Mouse (Mus musculus) midbrain, embryonic 10.5 days (tissue): Measurements from ENCODE around the gene Alpl. TPM values are rescaled to one million over a fixed set of nuclear protein-coding genes. Genes with fewer than 3 reads are reported as not detected.
A peak's percentile ranks its signal among the peaks of the same experiment; 100 is the strongest.

Source experiments
- DNase-seq: peaks from one replicate; pipeline ENCODE4 v3.0.0-alpha.2; 2017; ENCODE audit warnings: low spot score
- H3K27ac ChIP-seq: fragments of 300-500 bp; sonication (generic); replicated peaks from 2 replicates; pipeline ENCODE4 v1.5.1; 2016; ENCODE audit warnings: mild to moderate bottlenecking
- H3K27me3 ChIP-seq: fragments of 300-500 bp; sonication (generic); 2 replicates; pipeline ENCODE4 v1.6.1; 2016; ENCODE audit warnings: low read depth, mild to moderate bottlenecking; ENCODE audit not compliant: poor library complexity, severe bottlenecking
- H3K36me3 ChIP-seq: fragments of 300-500 bp; sonication (generic); 2 replicates; pipeline ENCODE4 v1.6.1; 2016; ENCODE audit warnings: mild to moderate bottlenecking, moderate library complexity
- H3K4me1 ChIP-seq: fragments of 300-500 bp; sonication (generic); 2 replicates; pipeline ENCODE4 v1.6.1; 2016
- H3K4me3 ChIP-seq: fragments of 300-500 bp; sonication (generic); 2 replicates; pipeline ENCODE4 v1.5.1; 2016; ENCODE audit warnings: mild to moderate bottlenecking, moderate library complexity
- H3K9me3 ChIP-seq: fragments of 300-500 bp; sonication (generic); replicated peaks from 2 replicates; pipeline ENCODE4 v1.6.1; 2016; ENCODE audit warnings: mild to moderate bottlenecking
- WGBS: fragments of 180-500 bp; shearing (Covaris S2); methylation state at CpG from one replicate; pipeline ENCODE4 v1.1.7; 2016; 5-methylcytosine and 5-hydroxymethylcytosine counted together
- polyA plus RNA-seq: library from polyadenylated mRNA; unstranded; fragments of >200 nt; fragmentation: Nextera tagmentation; extraction: Ambion mirVana; gene quantifications from 2 replicates; pipeline ENCODE4 v1.2.1, GENCODE M21; 2016

Gene Alpl
- polyA plus RNA-seq, 1 experiment from 2014 or later, result 34.2 TPM

- Histone ChIP-seq H3K36me3 (peaks cover 23% of the 10 kb centered on the region), H3K4me3 (no peak overlapping the region), H3K9me3 (no peaks in the 10 kb centered on the region), H3K4me1 (peaks cover 19% of the 10 kb centered on the region), H3K27me3 (no peaks in the 10 kb centered on the region), H3K27ac (peak overlapping the region; percentile 61; the same call in 1 of the 2 replicates)
- no peak for DNase-seq
- WGBS, result 57% methylated on average over 7 of the region's 7 CpGs
Observed at GRCm38 (mm10) chr4:137743791-137744190, 52.4 kb downstream of the Alpl start.

GRCm38 (mm10) chr4:137740350-137740749 lies 55.8 kb downstream of the Alpl start:
- peaks cover 40% of the 10 kb centered on the region for H3K4me1 ChIP-seq
- H3K36me3 ChIP-seq, result peaks cover under 1% of the 10 kb centered on the region; the same call in 1 of the 2 replicates
- WGBS, result 91% methylated on average over 7 of the region's 7 CpGs
- DNase-seq, result no peak
- H3K9me3 ChIP-seq, result no peaks in the 10 kb centered on the region
- H3K4me3 ChIP-seq, result no peak overlapping the region
- H3K27ac ChIP-seq, result no peak overlapping the region
- H3K27me3 ChIP-seq, result no peaks in the 10 kb centered on the region

DNA sequence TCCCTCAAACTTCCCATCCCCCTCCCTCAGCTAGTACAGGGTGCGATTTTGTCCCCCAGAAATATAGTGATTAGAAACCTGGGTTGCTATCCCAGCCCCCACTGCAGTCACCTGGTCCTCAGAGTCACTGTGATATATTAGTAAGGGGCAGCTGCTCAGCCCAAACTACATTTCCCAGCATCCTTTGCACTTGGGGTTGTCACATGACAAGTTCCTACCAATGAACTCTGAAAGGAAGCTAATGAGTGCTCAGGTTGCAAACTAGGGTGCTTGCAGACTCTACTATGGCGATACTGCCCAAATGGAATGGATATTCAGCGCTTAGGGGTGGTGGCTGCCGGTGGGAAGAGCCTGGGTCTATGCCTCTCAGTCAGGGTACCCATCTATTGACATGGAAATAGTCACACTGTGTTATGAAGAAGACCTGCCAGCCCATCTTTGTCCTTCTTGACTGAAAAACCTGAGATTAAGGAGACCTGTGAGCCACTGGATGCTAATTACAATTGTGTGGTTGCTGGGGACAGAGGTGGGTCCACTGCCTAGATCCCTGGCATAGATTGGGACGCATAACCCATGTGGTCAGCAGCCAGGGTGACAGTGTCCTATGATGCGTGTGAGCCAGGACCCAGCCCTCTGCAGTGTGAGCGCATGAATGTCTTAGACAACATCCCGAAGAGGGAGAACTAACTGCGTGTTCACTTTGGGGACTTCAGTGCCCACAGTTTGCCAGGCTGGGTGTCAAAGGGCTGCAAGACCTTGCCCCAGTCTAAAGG lies 56.8 kb downstream of the Alpl start:
- Histone ChIP-seq H3K27me3 (no peaks in the 10 kb centered on the region), H3K4me1 (peaks cover 40% of the 10 kb centered on the region), H3K36me3 (no peaks in the 10 kb centered on the region), H3K27ac (peak overlapping the region; percentile 69), H3K4me3 (peak overlapping the region; percentile 31), H3K9me3 (no peaks in the 10 kb centered on the region)
- peak; percentile 52 for DNase-seq
- WGBS, result 51% methylated on average over 9 of the region's 9 CpGs

- H3K27ac ChIP-seq, result no peak overlapping the region; the same call in none of the 2 replicates
- no peaks in the 10 kb centered on the region for H3K9me3 ChIP-seq
- H3K4me3 ChIP-seq, result no peak overlapping the region
- WGBS, result 72% methylated on average over 3 of the region's 3 CpGs
- H3K36me3 ChIP-seq, result no peaks in the 10 kb centered on the region
- no peak for DNase-seq
- 0 out of 2 replicates have a peak, but pooled peaks cover 3% of the 10 kb centered on the region for H3K27me3 ChIP-seq
- H3K4me1 ChIP-seq, result peaks cover 35% of the 10 kb centered on the region
Observed at GRCm38 (mm10) chr4:137737760-137738159, 58.4 kb downstream of the Alpl start.

DNA sequence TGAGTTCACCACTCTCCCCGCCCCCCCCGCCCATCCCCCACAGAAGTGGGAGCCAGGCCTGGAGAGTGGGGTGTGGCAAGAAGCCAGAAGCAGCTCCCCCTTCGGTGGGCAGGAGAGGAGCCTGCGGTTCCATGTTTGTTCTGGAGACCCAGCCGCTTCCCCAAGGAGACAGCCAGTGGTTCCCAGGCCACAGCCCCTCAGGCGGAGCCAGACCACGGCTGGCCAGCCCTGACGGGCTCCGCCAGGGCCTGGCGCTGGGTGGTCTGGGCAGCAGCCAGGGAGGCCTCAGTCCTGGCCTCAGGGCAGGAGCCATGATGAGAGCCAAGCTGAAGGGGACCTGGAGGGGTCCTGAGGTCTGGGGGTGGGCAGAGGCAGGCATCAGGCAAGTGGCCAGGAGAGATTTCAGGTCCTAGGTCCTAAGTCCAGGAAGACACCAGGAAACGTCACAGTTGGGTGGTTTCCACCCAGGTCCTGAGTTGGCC lies 59.9 kb downstream of the Alpl start:
- no peak overlapping the region for H3K4me3 ChIP-seq
- H3K36me3 ChIP-seq, result no peaks in the 10 kb centered on the region
- H3K27me3 ChIP-seq, result peaks cover 18% of the 10 kb centered on the region
- peaks cover 35% of the 10 kb centered on the region for H3K4me1 ChIP-seq
- DNase-seq, result peak; percentile 42
- no peaks in the 10 kb centered on the region for H3K9me3 ChIP-seq
- peak overlapping the region; percentile 83 for H3K27ac ChIP-seq
- 55% methylated on average over 11 of the region's 11 CpGs for WGBS

DNA sequence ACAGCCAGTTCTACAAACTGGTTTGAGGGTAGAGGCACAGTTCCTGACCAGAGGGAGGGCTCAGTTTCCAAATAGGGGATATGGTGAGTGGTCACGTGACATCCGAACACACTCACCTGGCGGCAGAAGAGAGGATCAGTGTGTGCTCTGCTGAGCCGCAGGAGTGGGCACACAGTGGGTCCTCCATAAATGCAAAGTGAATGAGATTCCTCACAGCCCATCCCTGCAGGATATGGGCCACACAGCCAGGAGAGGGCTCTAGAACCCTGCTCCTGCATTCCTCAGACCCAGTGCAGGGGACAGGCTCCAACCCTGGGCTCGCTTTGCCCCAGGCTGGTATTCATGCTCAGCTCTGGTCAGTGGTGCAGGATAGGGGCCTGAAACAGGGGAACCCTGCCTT lies 62.7 kb downstream of the Alpl start:
- Histone ChIP-seq H3K27ac (no peak overlapping the region), H3K36me3 (no peaks in the 10 kb centered on the region), H3K27me3 (peaks cover 37% of the 10 kb centered on the region), H3K4me3 (no peak overlapping the region), H3K9me3 (no peaks in the 10 kb centered on the region), H3K4me1 (peaks cover 40% of the 10 kb centered on the region)
- WGBS, result 70% methylated on average over 5 of the region's 5 CpGs
- DNase-seq, result no peak

- no peaks in the 10 kb centered on the region for H3K9me3 ChIP-seq
- H3K4me1 ChIP-seq, result peaks cover 45% of the 10 kb centered on the region
- no peak for DNase-seq
- no peak overlapping the region for H3K27ac ChIP-seq
- no peaks in the 10 kb centered on the region for H3K36me3 ChIP-seq
- H3K27me3 ChIP-seq, result peaks cover 42% of the 10 kb centered on the region
- no peak overlapping the region for H3K4me3 ChIP-seq
- WGBS, result 85% methylated on average over 3 of the region's 3 CpGs
Observed at GRCm38 (mm10) chr4:137732962-137733361, 63.2 kb downstream of the Alpl start.

- no peak overlapping the region for H3K4me3 ChIP-seq
- DNase-seq, result no peak
- 72% methylated on average over 3 of the region's 3 CpGs for WGBS
- no peaks in the 10 kb centered on the region for H3K9me3 ChIP-seq
- no peak overlapping the region for H3K27ac ChIP-seq
- H3K36me3 ChIP-seq, result no peaks in the 10 kb centered on the region
- peaks cover 48% of the 10 kb centered on the region for H3K4me1 ChIP-seq
- H3K27me3 ChIP-seq, result peaks cover 48% of the 10 kb centered on the region
Observed at GRCm38 (mm10) chr4:137732361-137732760, 63.8 kb downstream of the Alpl start.

GRCm38 (mm10) chr4:137731891-137732290 lies 64.3 kb downstream of the Alpl start:
- Histone ChIP-seq H3K27me3 (peaks cover 52% of the 10 kb centered on the region), H3K27ac (no peak overlapping the region), H3K4me1 (peaks cover 48% of the 10 kb centered on the region)

GRCm38 (mm10) chr4:137730757-137731156 lies 65.4 kb downstream of the Alpl start:
- Histone ChIP-seq H3K4me3 (no peak overlapping the region), H3K36me3 (no peaks in the 10 kb centered on the region), H3K27me3 (peaks cover 56% of the 10 kb centered on the region), H3K27ac (no peak overlapping the region), H3K9me3 (no peaks in the 10 kb centered on the region), H3K4me1 (peaks cover 43% of the 10 kb centered on the region)
- DNase-seq, result no peak
- WGBS, result 87% methylated on average over 8 of the region's 8 CpGs

More at GRCm38 (mm10) chr4:137731891-137732290, 64.3 kb downstream of the Alpl start:
- 65% methylated on average over 10 of the region's 10 CpGs for WGBS
- H3K36me3 ChIP-seq, result no peaks in the 10 kb centered on the region
- no peak for DNase-seq
- no peak overlapping the region for H3K4me3 ChIP-seq
- no peaks in the 10 kb centered on the region for H3K9me3 ChIP-seq

- no peaks in the 10 kb centered on the region for H3K9me3 ChIP-seq
- peak; percentile 91 for DNase-seq
- peaks cover 57% of the 10 kb centered on the region for H3K27me3 ChIP-seq
- H3K36me3 ChIP-seq, result no peaks in the 10 kb centered on the region
- no peak overlapping the region for H3K27ac ChIP-seq
- WGBS, result 23% methylated on average over 3 of the region's 3 CpGs
- no peak overlapping the region for H3K4me3 ChIP-seq
- H3K4me1 ChIP-seq, result peaks cover 43% of the 10 kb centered on the region
Observed at GRCm38 (mm10) chr4:137730134-137730533, 66.0 kb downstream of the Alpl start.

- Histone ChIP-seq H3K4me1 (peaks cover 50% of the 10 kb centered on the region), H3K27ac (peak overlapping the region; percentile 77), H3K36me3 (no peaks in the 10 kb centered on the region), H3K4me3 (peak overlapping the region; percentile 63), H3K27me3 (peaks cover 65% of the 10 kb centered on the region), H3K9me3 (no peaks in the 10 kb centered on the region)
- DNase-seq, result no peak
- 18% methylated on average over 24 of the region's 24 CpGs for WGBS
Observed at GRCm38 (mm10) chr4:137729155-137729855, 66.9 kb downstream of the Alpl start.
